Mouse (Mus musculus) WW6 (cell line): ENCODE data around the gene Syce2.
"Not testable (repeated sequence)": the region's sequence is repeated elsewhere in the genome, so short reads cannot be mapped to it uniquely, and the experiment has no call there.

Experiments
- DNase-seq: peaks from one replicate; pipeline ENCODE4 v3.0.0-alpha.2; 2013; ENCODE audit warnings: low read depth, low spot score

Gene Syce2

GRCm38 (mm10) chr8:84871376-84872308, at the start of gene Syce2:
Gene Syce2, plus strand, starts transcription at chr8:84872111.
- DNase-seq = peak; percentile 33

DNA sequence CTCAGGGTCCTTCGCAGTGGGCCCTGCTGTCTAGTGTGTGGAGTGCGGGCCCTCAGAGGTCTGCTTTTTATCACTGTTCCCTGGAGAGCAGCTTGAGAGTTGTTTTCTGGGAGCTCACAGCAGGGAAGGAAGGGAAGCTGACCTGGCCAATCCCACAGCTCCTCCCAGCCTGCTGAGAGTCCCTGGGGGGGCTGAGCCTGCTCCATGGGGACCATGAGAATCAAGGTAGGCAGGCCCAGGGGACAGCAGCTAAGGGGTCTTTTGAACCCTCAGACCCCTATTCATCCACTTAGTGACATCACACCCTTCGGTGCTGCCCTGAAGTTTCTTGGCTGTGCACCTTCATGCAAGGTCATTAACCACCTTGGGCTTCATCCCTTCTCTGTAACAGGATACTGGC, 49.2 kb upstream of the Syce2 start, which contains the start of gene Dand5:
Dand5 (minus strand) TSS at position 101 of the 400 bp plus-strand sequence.
- DNase-seq = no peak

DNA sequence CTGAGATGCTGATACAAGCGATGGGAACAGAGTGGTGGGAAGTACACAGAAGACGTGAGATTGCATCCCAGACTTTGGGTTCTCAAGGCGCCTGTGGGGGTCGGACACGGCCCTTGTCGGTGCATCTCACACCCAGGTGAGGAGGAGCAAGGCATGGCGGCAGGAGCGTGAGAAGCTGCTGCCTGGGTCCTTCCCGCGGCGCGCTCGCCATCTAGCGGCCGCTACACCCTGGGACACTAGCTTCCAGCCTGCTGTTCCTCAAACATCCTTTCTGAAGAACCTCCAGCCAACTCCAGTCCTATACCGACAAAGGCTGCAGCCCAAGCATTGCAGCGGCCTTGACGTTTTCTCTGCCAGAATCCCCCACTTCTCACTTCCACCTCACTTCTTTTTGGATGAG, 48.3 kb upstream of the Syce2 start:
- DNase-seq = peak; percentile 85

DNA sequence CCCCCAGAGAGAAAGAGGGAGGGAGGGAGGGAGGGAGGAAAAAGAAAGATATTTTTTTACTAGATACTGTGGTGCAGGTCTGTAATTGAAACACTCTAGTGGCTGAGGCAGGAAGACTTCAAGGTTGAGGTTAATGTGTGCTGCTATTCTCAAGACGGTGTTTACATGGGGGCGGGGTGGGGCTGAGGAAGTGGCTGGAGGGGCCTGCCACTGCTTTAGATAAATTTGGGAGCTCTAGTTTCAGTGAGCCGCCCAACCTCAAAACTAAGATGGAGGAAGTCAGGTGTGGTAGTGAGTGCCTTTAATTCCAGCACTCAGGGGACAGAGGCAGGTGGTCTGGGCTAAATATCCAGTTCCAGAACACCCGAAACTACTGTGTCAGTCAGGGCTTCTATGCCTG, 46.3 kb upstream of the Syce2 start:
- no peak for DNase-seq

- not testable (repeated sequence) for DNase-seq
These were observed 45.4 kb upstream of the Syce2 start for GRCm38 (mm10) chr8:84826518-84826917.

GRCm38 (mm10) chr8:84831490-84831889, 40.4 kb upstream of the Syce2 start, which contains the start of gene Gadd45gip1:
Gene Gadd45gip1, plus strand, starts transcription at chr8:84831522.
- DNase-seq = no peak

DNA sequence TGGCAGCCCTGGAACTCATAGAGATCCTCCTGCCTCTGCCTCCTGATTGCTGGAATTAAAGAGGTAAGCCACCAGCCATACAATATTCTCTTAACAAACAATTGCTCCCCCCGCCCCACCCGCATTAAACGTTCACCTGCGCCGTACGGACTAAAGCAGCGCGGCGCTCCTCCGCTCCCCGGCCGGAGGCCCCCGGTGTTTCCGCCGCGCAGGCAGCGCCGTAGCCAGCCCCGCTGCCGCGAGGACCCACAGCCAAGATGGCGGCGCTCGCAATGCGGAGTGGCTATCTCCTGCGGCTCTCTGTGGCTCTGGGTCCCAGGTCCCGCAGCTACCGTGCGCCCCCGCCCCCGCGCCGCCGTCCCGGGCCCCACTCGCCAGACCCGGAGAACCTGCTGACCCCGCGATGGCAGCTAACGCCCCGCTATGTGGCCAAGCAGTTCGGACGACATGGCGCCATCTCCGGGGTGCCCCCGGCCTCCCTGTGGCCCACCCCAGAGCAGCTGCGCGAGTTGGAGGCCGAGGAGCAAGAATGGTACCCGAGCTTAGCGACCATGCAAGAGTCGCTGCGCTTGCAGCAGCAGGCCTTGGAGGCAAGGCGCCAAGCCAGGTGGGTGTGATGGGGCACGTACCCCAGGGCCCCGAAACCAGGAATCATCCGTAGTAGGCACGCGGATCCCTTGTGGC, 39.7 kb upstream of the Syce2 start:
- DNase-seq = no peak

GRCm38 (mm10) chr8:84832759-84833742, 38.9 kb upstream of the Syce2 start:
- DNase-seq = no peak

DNA sequence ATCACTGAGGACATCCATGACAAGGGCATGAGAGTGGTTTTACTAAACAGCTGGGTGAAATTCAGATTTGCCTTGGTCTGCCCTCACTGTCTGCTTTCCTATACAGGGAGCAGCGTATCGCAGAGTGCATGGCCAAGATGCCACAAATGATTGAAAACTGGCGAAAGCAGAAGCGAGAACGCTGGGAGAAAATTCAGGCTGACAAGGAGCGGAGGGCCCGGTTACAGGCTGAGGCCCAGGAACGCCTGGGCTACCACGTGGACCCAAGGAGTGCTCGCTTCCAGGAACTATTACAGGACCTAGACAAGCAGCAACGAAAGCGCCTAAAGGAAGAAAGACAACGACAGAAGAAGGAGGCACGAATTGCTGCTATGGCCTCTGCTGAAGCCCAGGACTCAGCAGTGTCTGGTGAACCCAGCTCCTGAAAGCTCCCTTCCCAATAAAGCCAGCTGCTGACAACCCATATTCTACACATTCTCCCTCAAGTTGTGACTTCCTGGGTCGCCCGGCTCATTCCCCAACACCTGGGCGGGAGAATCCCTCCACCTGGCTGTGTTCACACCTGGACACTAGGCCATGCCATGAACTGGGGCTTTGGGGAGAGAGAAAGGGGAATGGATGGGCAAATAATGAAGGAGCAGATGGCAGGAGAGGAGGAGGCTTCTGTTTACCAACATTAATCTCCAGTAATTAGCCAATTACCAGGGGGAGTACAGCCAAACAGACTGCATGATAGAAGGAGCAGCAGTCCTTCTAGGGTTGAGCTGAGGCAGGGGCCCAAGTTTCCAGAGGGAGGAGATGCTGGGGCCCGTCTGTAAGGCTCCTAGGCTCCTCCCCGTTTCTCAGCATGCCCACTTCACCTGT, 37.7 kb upstream of the Syce2 start:
- no peak for DNase-seq

- DNase-seq = no peak
These were observed 36.8 kb upstream of the Syce2 start for GRCm38 (mm10) chr8:84834866-84835855.

DNA sequence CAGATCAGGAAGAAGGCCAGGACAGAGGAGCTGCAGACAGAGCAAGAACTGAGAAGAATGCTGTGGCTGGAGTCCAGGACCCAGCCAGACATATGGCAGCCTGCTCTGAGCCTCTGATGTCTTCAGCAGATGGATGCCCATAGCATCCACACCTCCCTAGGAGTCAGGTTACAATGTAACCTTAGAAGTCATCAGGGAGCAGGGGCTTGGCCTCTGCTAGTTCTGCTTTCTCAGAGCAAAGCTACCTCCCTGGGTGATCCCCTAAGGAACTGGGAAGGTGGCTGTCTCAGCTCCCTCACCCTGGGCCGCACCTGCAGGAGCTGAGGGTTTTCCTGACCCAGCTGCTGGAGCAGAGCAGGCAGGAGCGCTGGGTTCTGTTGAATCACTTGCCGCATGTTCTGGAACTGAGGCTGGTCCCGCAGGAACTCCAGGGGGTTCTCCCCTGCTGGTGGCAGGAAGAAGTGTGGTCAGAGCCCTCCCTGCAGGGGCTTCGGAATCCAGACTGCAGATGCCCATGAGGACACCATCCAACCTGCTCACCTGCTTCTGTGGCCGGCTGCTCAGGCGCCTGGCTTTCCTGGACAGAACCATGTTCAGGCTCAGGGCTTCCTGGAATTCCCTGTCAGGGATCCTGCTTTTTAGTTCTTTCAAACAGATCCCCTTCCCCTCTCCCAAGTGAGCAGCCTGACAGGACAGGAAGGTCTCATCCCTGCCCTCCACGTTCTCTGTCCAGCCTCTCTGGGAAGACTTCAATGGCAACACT, 34.6 kb upstream of the Syce2 start:
- no peak for DNase-seq

DNA sequence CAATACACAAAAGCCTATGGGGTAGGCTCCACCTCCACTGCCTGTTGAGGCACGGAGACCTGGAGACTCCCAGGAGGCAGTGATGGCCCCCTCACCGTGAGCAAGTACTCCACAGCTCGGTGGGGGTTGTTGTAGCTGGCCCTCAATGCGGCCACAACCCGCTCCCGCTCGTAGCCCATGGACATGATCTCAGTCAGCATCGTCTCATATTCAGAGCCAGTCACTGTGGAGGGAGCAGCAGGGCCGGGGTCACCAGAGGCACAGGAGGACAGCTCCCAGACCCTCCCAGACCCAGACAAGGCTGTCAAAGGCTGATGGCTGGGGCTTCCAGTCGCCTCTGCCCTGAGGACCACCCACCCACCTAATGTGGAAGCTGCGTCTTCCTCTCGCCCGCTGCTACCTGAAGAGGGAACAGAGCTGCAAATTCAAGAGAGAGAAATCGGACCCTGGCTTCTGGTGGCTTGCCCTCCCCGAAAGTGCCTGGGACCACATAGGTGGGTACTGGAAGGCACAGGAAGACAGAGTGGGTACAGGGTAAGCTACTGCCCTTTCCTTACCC, 33.9 kb upstream of the Syce2 start:
- no peak for DNase-seq

DNA sequence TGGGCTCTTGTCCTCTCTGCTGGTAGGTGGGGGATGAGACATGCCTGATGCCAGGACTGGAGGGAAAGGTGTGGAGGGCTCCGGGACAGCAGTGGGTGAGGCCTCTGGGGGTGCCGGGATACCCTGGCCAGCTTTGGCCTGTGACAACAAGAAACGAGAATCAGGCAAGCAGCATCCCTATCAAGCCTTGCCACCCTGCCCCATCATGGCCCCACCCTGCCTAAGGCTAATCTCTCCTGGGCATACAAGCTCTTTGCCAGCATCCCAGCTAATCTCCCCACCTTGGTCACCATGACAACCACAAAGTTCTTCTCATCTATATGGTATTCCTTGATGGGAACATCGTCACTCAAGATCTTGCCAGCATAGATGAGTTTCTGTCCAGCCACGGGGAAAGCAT, 33.4 kb upstream of the Syce2 start:
- no peak for DNase-seq

DNA sequence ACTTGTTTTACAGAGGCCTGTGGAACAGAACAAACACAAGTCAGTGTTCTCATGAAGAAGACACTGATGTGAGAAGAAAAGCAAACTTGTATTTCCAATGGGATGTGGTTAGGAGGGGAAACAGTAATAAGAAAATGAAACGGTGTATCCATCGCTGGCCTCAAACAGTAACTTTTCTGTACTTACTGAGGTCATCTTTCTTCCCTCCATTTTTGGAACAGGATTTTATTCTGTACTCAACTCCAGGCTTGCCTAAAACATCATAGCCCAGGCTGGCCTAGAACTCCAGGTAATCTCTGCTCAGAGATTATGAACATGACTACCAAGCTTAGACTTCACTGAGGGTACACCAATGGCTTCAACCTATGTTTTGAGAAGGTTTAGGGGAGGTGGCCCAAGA, 32.5 kb upstream of the Syce2 start:
- no peak for DNase-seq

DNA sequence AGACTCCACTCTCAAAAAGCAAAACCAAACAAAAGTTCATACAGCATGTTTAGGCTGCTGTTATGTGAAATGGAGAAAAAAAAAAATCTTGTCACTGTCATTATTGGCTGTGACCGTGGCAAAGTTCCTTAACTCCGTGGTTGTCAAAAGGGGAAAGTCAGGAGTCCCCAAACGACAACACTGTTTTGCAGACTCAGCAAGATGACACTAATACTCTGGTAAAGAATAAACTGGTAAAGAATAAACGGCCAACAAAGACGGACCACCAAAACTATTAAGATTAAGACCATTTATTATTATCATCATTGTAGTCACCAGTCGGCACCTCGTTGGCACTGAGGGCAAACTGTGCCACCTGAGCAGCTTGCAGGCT, 32.0 kb upstream of the Syce2 start:
- DNase-seq = no peak

DNA sequence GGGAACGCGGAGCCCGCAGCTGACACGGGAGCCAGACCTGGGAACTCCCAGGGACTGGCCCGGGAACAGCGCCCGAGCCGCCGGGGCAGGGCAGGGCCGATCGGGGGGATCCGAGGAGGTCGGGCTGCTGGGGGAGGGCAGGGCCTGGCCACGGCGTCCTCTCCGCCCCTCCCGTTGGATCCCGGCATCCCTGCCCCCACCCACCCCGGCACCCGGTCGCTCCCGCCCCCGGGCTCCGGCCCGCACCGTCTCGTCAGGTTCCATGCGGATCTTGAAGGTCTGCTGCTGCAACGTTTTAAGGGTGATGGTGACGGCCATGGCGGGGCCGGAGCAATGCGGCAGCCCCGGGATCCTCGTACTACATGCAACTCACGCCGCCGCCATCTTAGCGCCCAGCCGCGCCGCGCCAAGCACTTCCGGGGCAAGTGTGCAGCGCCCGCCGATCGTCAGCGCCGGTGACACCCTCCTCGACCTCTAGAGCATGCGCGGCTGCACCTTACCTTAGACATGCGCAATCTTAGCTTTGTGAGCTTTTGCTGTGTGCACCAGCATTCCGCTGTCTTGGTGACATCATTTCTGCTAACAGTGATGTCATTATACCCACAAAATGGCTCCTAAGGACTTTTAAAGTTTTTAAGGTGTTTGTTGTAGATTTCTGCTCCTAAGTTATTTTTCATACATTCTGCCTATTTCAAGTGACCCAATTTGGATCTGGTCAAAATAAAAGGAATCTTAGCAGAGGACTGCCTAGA, 31.5 kb upstream of the Syce2 start, which contains the start of gene Rad23a:
Rad23a (minus strand) TSS at position 418 of the 752 bp plus-strand sequence.
- DNase-seq = peak; percentile 93

DNA sequence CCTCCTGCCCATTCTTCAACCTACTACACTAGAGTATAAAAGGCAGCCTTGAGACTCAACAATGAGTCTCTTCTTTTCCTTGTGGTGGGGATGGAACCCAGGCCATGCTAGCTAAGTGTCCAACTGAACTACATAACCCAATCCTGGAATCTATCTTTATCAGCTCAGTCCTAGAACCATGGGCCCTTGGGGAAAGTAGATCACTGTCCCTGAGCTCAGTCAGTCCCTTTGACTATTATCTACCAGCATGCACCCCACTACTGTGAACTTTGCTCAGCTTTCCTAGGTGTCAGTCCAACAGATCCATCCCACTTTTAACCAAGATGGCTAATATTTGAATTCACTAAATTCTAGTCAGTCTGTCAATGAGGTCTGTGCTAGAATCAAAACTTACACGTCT, 30.4 kb upstream of the Syce2 start:
- DNase-seq = no peak
